Mouse (Mus musculus) stomach, embryonic 15.5 days (tissue): ENCODE measurements around the gene Slc39a10. TPM values are rescaled to one million over a fixed set of nuclear protein-coding genes. Genes with fewer than 3 reads are reported as not detected.

Source experiments
- ATAC-seq: fragments of 200-750 bp; cut with Nextera tagmentation; 2 replicates; pipeline ENCODE4 v1.8.0; 2017; ENCODE audit warnings: low read depth, moderate number of reproducible peaks, moderate TSS enrichment; ENCODE audit not compliant: insufficient read depth, low FRiP score
- H3K27ac ChIP-seq: fragments of 300-500 bp; sonication (generic); 2 replicates; pipeline ENCODE4 v1.5.1; 2015; ENCODE audit warnings: mild to moderate bottlenecking, inconsistent platforms
- H3K27me3 ChIP-seq: fragments of 300-500 bp; sonication (generic); replicated peaks from 2 replicates; pipeline ENCODE4 v1.6.1; 2015; ENCODE audit warnings: inconsistent platforms
- H3K36me3 ChIP-seq: fragments of 300-500 bp; sonication (generic); 2 replicates; pipeline ENCODE4 v1.6.1; 2015; ENCODE audit warnings: inconsistent platforms
- H3K4me1 ChIP-seq: fragments of 300-500 bp; sonication (generic); 2 replicates; pipeline ENCODE4 v1.6.1; 2015; ENCODE audit warnings: inconsistent platforms
- H3K4me2 ChIP-seq: fragments of 300-500 bp; sonication (generic); 2 replicates; pipeline ENCODE4 v1.6.1; 2015; ENCODE audit warnings: mild to moderate bottlenecking, inconsistent platforms
- H3K4me3 ChIP-seq: fragments of 300-500 bp; sonication (generic); replicated peaks from 2 replicates; pipeline ENCODE4 v1.5.1; 2015; ENCODE audit warnings: inconsistent platforms
- H3K9ac ChIP-seq: fragments of 300-500 bp; sonication (generic); 2 replicates; pipeline ENCODE4 v1.6.1; 2015; ENCODE audit warnings: inconsistent platforms
- H3K9me3 ChIP-seq: fragments of 300-500 bp; sonication (generic); 2 replicates; pipeline ENCODE4 v1.6.1; 2016; ENCODE audit warnings: inconsistent platforms
- WGBS: fragments of 180-500 bp; shearing (Covaris S2); methylation state at CpG from one replicate; pipeline ENCODE4 v1.1.7; 2015; 5-methylcytosine and 5-hydroxymethylcytosine counted together
- polyA plus RNA-seq: library from polyadenylated mRNA; unstranded; fragments of >200 nt; fragmentation: Nextera tagmentation; extraction: Ambion mirVana; gene quantifications from 2 replicates; pipeline ENCODE4 v1.2.1, GENCODE M21; 2015

Slc39a10 gene
- polyA plus RNA-seq, 1 experiment from 2014 or later: 41.5 TPM

- Histone ChIP-seq H3K4me1 (no peaks in the 10 kb centered on the region), H3K27me3 (no peaks in the 10 kb centered on the region), H3K4me3 (no peak overlapping the region), H3K4me2 (no peak overlapping the region), H3K36me3 (no peaks in the 10 kb centered on the region), H3K9me3 (no peaks in the 10 kb centered on the region), H3K9ac (no peak overlapping the region), H3K27ac (no peak overlapping the region)
- ATAC-seq: no peak
- 43% methylated on average over 1 of the region's 1 CpGs for WGBS
Observed at GRCm38 (mm10) chr1:46860082-46860481, 32.6 kb downstream of the Slc39a10 start.

DNA sequence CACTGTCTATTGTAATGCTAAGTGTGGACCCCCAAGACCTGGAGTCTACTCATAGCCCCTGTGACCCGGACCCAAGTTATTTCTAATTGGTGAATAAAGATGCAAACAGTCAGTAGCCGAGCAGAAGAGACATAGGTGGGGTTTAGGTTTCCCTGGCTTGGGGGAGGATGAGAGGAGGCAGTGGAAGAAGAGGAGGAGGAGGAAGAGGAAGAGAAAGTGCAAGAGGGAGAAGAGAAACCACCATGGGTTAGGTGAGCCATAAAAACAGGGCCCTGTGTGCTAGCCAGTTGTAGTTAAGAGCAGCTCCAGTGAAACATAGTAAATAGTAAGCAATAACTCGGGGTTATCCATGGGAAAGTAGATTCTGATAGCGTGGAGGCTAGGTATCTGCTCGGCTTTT, 34.1 kb downstream of the Slc39a10 start:
- 81% methylated on average over 5 of the region's 5 CpGs for WGBS
- no peaks in the 10 kb centered on the region for H3K36me3 ChIP-seq
- no peak overlapping the region for H3K4me2 ChIP-seq
- no peaks in the 10 kb centered on the region for H3K27me3 ChIP-seq
- no peaks in the 10 kb centered on the region for H3K4me1 ChIP-seq
- no peaks in the 10 kb centered on the region for H3K9me3 ChIP-seq
- no peak overlapping the region for H3K27ac ChIP-seq
- no peak overlapping the region for H3K4me3 ChIP-seq
- H3K9ac ChIP-seq: no peak overlapping the region
- ATAC-seq: no peak

DNA sequence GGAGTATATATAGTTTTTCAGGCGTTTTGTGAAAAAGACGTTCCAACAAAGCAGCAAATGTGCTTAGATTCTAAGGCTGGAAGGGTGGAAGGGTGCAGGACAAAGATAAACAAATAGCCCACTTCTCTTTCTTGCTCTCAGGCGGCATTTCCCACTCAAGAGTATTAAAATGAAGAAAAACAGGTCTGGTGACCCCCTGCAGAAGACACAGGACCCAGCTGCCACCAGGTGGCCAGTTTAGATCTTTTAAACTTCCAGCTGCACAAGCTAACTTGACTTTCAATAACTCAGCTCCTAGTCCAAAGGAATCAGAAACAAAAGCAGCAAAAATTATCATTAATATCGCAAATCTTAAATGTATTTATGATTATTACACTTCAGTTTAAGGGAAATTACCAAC, 36.2 kb downstream of the Slc39a10 start:
- no peak overlapping the region for H3K9ac ChIP-seq
- H3K4me1 ChIP-seq: no peaks in the 10 kb centered on the region
- no peaks in the 10 kb centered on the region for H3K27me3 ChIP-seq
- no peak for ATAC-seq
- no peaks in the 10 kb centered on the region for H3K9me3 ChIP-seq
- H3K36me3 ChIP-seq: no peaks in the 10 kb centered on the region
- H3K4me2 ChIP-seq: no peak overlapping the region
- no peak overlapping the region for H3K27ac ChIP-seq
- H3K4me3 ChIP-seq: no peak overlapping the region
- WGBS: 39% methylated on average over 4 of the region's 4 CpGs

GRCm38 (mm10) chr1:46854036-46854900, 38.4 kb downstream of the Slc39a10 start:
- H3K27me3 ChIP-seq: no peaks in the 10 kb centered on the region
- ATAC-seq: peak; percentile 59
- H3K9me3 ChIP-seq: no peaks in the 10 kb centered on the region

DNA sequence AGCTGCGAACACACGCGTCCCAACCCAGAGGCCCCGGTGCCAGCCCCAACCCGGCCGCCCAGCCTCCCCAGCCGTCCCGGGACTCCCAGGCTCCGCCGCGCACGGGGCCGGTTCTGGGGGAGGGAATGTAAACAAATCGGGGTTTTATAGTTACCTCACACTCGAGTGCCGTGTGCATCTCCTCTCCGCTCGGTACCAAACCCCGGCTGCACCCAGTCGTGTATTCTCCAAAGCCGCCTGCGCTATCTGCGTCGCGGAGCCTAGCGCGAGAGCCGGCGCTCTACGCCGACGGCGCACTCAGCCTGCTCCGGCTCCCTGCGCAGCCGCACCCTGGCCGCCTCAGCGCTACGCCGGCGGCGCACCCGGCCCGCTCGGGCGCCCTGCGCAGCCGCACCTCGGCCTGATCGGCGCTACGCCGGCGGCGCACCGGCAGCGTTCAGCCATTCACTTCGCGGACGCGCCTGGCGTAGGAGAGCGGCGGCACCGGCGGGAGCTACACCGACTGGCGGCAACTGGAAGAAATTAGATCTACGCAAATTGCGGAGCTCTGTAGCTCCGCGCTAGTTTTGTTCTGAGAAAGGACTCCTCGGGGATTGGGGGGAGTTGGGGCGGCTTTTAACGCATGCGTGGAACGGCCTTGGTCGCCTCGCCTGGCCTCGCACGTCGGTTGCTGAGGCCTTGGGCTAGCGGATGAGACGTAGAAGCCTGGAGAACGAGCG, 39.2 kb downstream of the Slc39a10 start:
- Histone ChIP-seq H3K27ac (peak overlapping the region; percentile 100), H3K4me1 (no peaks in the 10 kb centered on the region), H3K4me2 (peak overlapping the region; percentile 58), H3K27me3 (no peaks in the 10 kb centered on the region), H3K9me3 (no peaks in the 10 kb centered on the region), H3K36me3 (no peaks in the 10 kb centered on the region), H3K9ac (peak overlapping the region; percentile 98), H3K4me3 (peak overlapping the region; percentile 90)
- 0% methylated on average over 84 of the region's 86 CpGs for WGBS
- peak; percentile 96 for ATAC-seq

More at GRCm38 (mm10) chr1:46854036-46854900, 38.4 kb downstream of the Slc39a10 start:
- WGBS: 23% methylated on average over 18 of the region's 18 CpGs
- Histone ChIP-seq H3K4me2 (peak overlapping the region; percentile 53), H3K4me3 (peak overlapping the region; percentile 90), H3K9ac (0 out of 2 replicates have a peak overlapping the region, but pooled peaks have one; percentile 6), H3K36me3 (no peaks in the 10 kb centered on the region), H3K4me1 (no peaks in the 10 kb centered on the region), H3K27ac (peak overlapping the region; percentile 100)

DNA sequence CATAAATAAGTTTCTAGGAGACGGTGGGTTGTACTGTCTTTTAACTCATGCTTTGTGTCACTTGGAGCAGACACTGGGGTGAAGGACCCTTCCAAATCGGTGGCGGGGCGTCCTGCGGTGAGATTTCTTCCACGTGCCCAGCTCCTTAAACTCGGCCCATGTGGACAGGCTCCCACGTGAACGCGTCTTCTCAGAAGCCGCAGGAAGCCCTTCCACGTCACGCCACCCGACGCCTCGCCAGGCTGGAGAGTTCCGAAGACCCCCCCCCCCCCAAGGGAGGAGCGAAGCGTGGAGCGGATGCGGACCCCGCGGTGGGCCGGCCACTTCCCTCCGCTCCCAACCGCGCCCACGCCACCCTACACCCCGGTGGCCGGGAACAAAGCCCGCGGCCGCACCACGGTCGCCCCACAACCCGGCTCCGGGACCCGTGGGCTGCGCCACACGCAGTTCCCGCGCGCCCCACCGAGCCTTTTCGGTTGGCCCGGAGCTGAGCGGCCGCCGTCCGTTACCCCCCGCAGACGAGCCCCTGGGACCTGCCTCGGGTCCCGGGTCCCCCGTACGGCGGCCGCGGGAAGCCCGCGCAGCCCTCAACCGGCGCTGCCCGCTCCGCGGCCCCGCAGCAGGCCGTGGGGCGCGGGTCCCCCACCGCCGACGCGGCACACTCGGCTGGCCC, 39.9 kb downstream of the Slc39a10 start:
- peak; percentile 49 for ATAC-seq
- under 1% methylated on average over 70 of the region's 75 CpGs for WGBS
- no peaks in the 10 kb centered on the region for H3K27me3 ChIP-seq
- H3K27ac ChIP-seq: peak overlapping the region; percentile 100
- H3K4me3 ChIP-seq: peak overlapping the region; percentile 90
- no peaks in the 10 kb centered on the region for H3K4me1 ChIP-seq
- no peaks in the 10 kb centered on the region for H3K36me3 ChIP-seq
- H3K9me3 ChIP-seq: no peaks in the 10 kb centered on the region
- peak overlapping the region; percentile 98 for H3K9ac ChIP-seq
- H3K4me2 ChIP-seq: peak overlapping the region; percentile 58

- peak overlapping the region; percentile 100 for H3K27ac ChIP-seq
- peak overlapping the region; percentile 58 for H3K4me2 ChIP-seq
- no peak for ATAC-seq
- H3K36me3 ChIP-seq: no peaks in the 10 kb centered on the region
- H3K9me3 ChIP-seq: no peaks in the 10 kb centered on the region
- H3K27me3 ChIP-seq: no peaks in the 10 kb centered on the region
- WGBS: under 1% methylated on average over 4 of the region's 4 CpGs
- H3K4me1 ChIP-seq: no peaks in the 10 kb centered on the region
- H3K4me3 ChIP-seq: peak overlapping the region; percentile 90
- peak overlapping the region; percentile 98 for H3K9ac ChIP-seq
Observed at GRCm38 (mm10) chr1:46852216-46852599, 40.4 kb downstream of the Slc39a10 start.

- H3K4me2 ChIP-seq: peak overlapping the region; percentile 58
- ATAC-seq: no peak
- WGBS: 43% methylated on average over 4 of the region's 4 CpGs
Observed at GRCm38 (mm10) chr1:46851586-46851985, 41.1 kb downstream of the Slc39a10 start.

GRCm38 (mm10) chr1:46849758-46850157, 42.9 kb downstream of the Slc39a10 start:
- Histone ChIP-seq H3K4me1 (no peaks in the 10 kb centered on the region), H3K27me3 (no peaks in the 10 kb centered on the region), H3K36me3 (no peaks in the 10 kb centered on the region), H3K9ac (no peak overlapping the region), H3K4me3 (no peak overlapping the region), H3K4me2 (no peak overlapping the region), H3K9me3 (no peaks in the 10 kb centered on the region), H3K27ac (no peak overlapping the region)
- no peak for ATAC-seq
- WGBS: 34% methylated on average over 1 of the region's 1 CpGs

More at GRCm38 (mm10) chr1:46851586-46851985, 41.1 kb downstream of the Slc39a10 start:
- no peaks in the 10 kb centered on the region for H3K9me3 ChIP-seq
- no peaks in the 10 kb centered on the region for H3K27me3 ChIP-seq
- H3K4me1 ChIP-seq: no peaks in the 10 kb centered on the region
- H3K4me3 ChIP-seq: 0 out of 2 replicates have a peak overlapping the region, but pooled peaks have one; percentile 20
- no peaks in the 10 kb centered on the region for H3K36me3 ChIP-seq
- H3K27ac ChIP-seq: 0 out of 2 replicates have a peak overlapping the region, but pooled peaks have one; percentile 36
- H3K9ac ChIP-seq: no peak overlapping the region

DNA sequence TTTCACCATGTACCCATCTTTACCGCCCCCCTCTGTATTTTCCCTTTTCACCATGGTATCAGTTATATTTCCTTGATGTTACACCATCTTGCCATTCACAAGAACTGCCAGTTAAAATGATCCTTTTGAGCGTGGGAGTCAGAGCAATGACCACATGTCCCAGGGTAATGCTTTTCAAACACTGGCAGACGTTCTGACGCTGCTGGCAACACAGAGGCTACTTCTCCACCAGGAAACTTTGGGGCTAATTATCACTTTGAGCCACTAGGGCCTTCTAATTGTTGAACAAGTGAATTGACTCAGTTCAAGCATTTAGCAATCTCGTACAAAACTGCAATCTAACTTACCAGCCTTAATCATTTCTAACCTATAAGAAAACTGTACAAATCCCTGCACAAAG, 47.4 kb downstream of the Slc39a10 start:
- H3K9ac ChIP-seq: no peak overlapping the region

DNA sequence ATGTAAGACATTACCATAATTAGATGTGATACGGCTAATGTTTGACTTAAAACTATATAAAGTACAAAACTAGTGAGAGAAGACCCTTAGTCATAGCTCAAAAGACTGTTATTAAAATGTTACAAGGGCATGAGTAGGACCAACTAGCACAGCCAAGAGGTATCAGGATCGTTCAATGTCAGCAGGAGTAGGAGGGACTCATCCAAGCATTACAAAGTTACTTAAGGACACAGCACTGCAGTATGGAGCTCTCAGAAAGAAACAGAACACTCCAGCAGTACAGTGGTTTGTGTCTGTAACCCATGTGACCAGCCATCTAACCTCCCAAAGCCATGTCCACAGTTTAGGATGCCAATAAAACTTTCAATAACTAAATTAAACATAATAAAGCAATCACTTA, 48.4 kb downstream of the Slc39a10 start:
- H3K4me3 ChIP-seq: no peak overlapping the region
- no peaks in the 10 kb centered on the region for H3K36me3 ChIP-seq
- H3K27ac ChIP-seq: no peak overlapping the region
- H3K4me1 ChIP-seq: no peaks in the 10 kb centered on the region
- no peaks in the 10 kb centered on the region for H3K27me3 ChIP-seq
- H3K9me3 ChIP-seq: no peaks in the 10 kb centered on the region
- no peak for ATAC-seq
- WGBS: 86% methylated on average over 2 of the region's 2 CpGs
- no peak overlapping the region for H3K9ac ChIP-seq
- H3K4me2 ChIP-seq: no peak overlapping the region

More for the DNA sequence above, 47.4 kb downstream of the Slc39a10 start:
- 63% methylated on average over 5 of the region's 5 CpGs for WGBS
- no peak overlapping the region for H3K27ac ChIP-seq
- H3K4me3 ChIP-seq: no peak overlapping the region
- no peaks in the 10 kb centered on the region for H3K27me3 ChIP-seq
- no peak overlapping the region for H3K4me2 ChIP-seq
- no peak for ATAC-seq
- no peaks in the 10 kb centered on the region for H3K4me1 ChIP-seq
- H3K9me3 ChIP-seq: no peaks in the 10 kb centered on the region
- no peaks in the 10 kb centered on the region for H3K36me3 ChIP-seq
